Mouse (Mus musculus) stomach, embryonic 16.5 days (tissue): ENCODE data around the gene Cyb5d1. TPM values are rescaled to one million over a fixed set of nuclear protein-coding genes. Genes with fewer than 3 reads are reported as not detected.

Experiments used
- ATAC-seq: fragments of 200-750 bp; cut with Nextera tagmentation; 2 replicates; pipeline ENCODE4 v1.8.0; 2017; ENCODE audit warnings: moderate number of reproducible peaks, moderate TSS enrichment; ENCODE audit not compliant: insufficient read depth, low FRiP score
- H3K27ac ChIP-seq: fragments of 300-500 bp; sonication (generic); 2 replicates; pipeline ENCODE4 v1.5.1; 2014; ENCODE audit warnings: low read length
- H3K27me3 ChIP-seq: fragments of 300-500 bp; sonication (generic); 2 replicates; pipeline ENCODE4 v1.6.1; 2014; ENCODE audit warnings: low read length, control low read depth, mixed read lengths; ENCODE audit not compliant: control insufficient read depth, insufficient read depth
- H3K36me3 ChIP-seq: fragments of 300-500 bp; sonication (generic); 2 replicates; pipeline ENCODE4 v1.6.1; 2014; ENCODE audit warnings: low read length; ENCODE audit not compliant: control insufficient read depth, insufficient read depth
- H3K4me1 ChIP-seq: fragments of 300-500 bp; sonication (generic); 2 replicates; pipeline ENCODE4 v1.6.1; 2014; ENCODE audit warnings: low read length, control low read depth, mixed read lengths; ENCODE audit not compliant: control insufficient read depth, insufficient read depth
- H3K4me2 ChIP-seq: fragments of 300-500 bp; sonication (generic); 2 replicates; pipeline ENCODE4 v1.6.1; 2014; ENCODE audit warnings: low read depth, low read length, mixed read lengths
- H3K4me3 ChIP-seq: fragments of 300-500 bp; sonication (generic); replicated peaks from 2 replicates; pipeline ENCODE4 v1.5.1; 2014; ENCODE audit warnings: mild to moderate bottlenecking, low read length
- H3K9ac ChIP-seq: fragments of 300-500 bp; sonication (generic); 2 replicates; pipeline ENCODE4 v1.6.1; 2014; ENCODE audit warnings: low read length
- H3K9me3 ChIP-seq: fragments of 300-500 bp; sonication (generic); replicated peaks from 2 replicates; pipeline ENCODE4 v1.6.1; 2016; ENCODE audit warnings: low read length, control low read depth; ENCODE audit not compliant: control insufficient read depth
- WGBS: fragments of 180-500 bp; shearing (Covaris S2); extraction: QIAGEN DNeasy Blood & Tissue Kit; methylation state at CpG from one replicate; pipeline ENCODE4 v1.1.7; 2014; 5-methylcytosine and 5-hydroxymethylcytosine counted together
- polyA plus RNA-seq: library from polyadenylated mRNA; unstranded; fragments of >200 nt; fragmentation: Nextera tagmentation; extraction: Ambion mirVana; gene quantifications from 2 replicates; pipeline ENCODE4 v1.2.1, GENCODE M21; 2015

Cyb5d1 gene
- polyA plus RNA-seq, 1 experiment from 2014 or later = 29.4 TPM

- Histone ChIP-seq H3K27ac (peak overlapping the region; percentile 100), H3K27me3 (no peaks in the 10 kb centered on the region), H3K4me1 (peaks cover 58% of the 10 kb centered on the region), H3K9me3 (no peaks in the 10 kb centered on the region), H3K4me3 (peak overlapping the region; percentile 85), H3K36me3 (no peaks in the 10 kb centered on the region), H3K4me2 (peak overlapping the region; percentile 95), H3K9ac (peak overlapping the region; percentile 99)
- WGBS = under 1% methylated on average over 80 of the region's 106 CpGs
- no peak for ATAC-seq
Observed at GRCm38 (mm10) chr11:69368356-69369214, 26.8 kb downstream of the Cyb5d1 start.

GRCm38 (mm10) chr11:69367616-69368355, 27.6 kb downstream of the Cyb5d1 start:
- Histone ChIP-seq H3K4me1 (peaks cover 52% of the 10 kb centered on the region), H3K36me3 (peaks cover 5% of the 10 kb centered on the region; the same call in 1 of the 2 replicates), H3K9ac (peak overlapping the region; percentile 99), H3K4me3 (peak overlapping the region; percentile 85), H3K27ac (peak overlapping the region; percentile 100), H3K9me3 (no peaks in the 10 kb centered on the region), H3K27me3 (no peaks in the 10 kb centered on the region), H3K4me2 (peak overlapping the region; percentile 95)
- under 1% methylated on average over 22 of the region's 22 CpGs for WGBS
- ATAC-seq = no peak

- Histone ChIP-seq H3K4me2 (peak overlapping the region; percentile 95), H3K9ac (peak overlapping the region; percentile 99), H3K4me3 (peak overlapping the region; percentile 85), H3K27me3 (no peaks in the 10 kb centered on the region), H3K4me1 (peaks cover 44% of the 10 kb centered on the region), H3K36me3 (peaks cover 9% of the 10 kb centered on the region; the same call in 1 of the 2 replicates), H3K27ac (peak overlapping the region; percentile 100), H3K9me3 (no peaks in the 10 kb centered on the region)
- under 1% methylated on average over 22 of the region's 22 CpGs for WGBS
- ATAC-seq = no peak
Observed at GRCm38 (mm10) chr11:69366855-69367615, 28.4 kb downstream of the Cyb5d1 start.

- WGBS = under 1% methylated on average over 26 of the region's 26 CpGs
- H3K27ac ChIP-seq = peak overlapping the region; percentile 100
- peak; percentile 87 for ATAC-seq
- H3K4me3 ChIP-seq = peak overlapping the region; percentile 85
- H3K4me1 ChIP-seq = peaks cover 37% of the 10 kb centered on the region
- H3K27me3 ChIP-seq = no peaks in the 10 kb centered on the region
- peak overlapping the region; percentile 84 for H3K9ac ChIP-seq
- peak overlapping the region; percentile 95 for H3K4me2 ChIP-seq
- no peaks in the 10 kb centered on the region for H3K9me3 ChIP-seq
- peaks cover 14% of the 10 kb centered on the region; the same call in 1 of the 2 replicates for H3K36me3 ChIP-seq
Observed at GRCm38 (mm10) chr11:69366157-69366854, 29.1 kb downstream of the Cyb5d1 start.

- peak; percentile 28; the same call in 1 of the 2 replicates for ATAC-seq
- WGBS = 16% methylated on average over 6 of the region's 6 CpGs
- Histone ChIP-seq H3K4me3 (peak overlapping the region; percentile 85), H3K4me2 (peak overlapping the region; percentile 95), H3K9me3 (no peaks in the 10 kb centered on the region), H3K27ac (peak overlapping the region; percentile 100), H3K4me1 (peaks cover 31% of the 10 kb centered on the region), H3K36me3 (peaks cover 19% of the 10 kb centered on the region; the same call in 1 of the 2 replicates), H3K27me3 (no peaks in the 10 kb centered on the region), H3K9ac (peak overlapping the region; percentile 84)
Observed at GRCm38 (mm10) chr11:69365722-69366121, 29.7 kb downstream of the Cyb5d1 start.

- peak overlapping the region; percentile 95 for H3K4me2 ChIP-seq
- peaks cover 27% of the 10 kb centered on the region; the same call in 1 of the 2 replicates for H3K36me3 ChIP-seq
- H3K4me3 ChIP-seq = peak overlapping the region; percentile 85
- peak overlapping the region; percentile 100 for H3K27ac ChIP-seq
- no peaks in the 10 kb centered on the region for H3K27me3 ChIP-seq
- ATAC-seq = peak; percentile 46
- H3K9ac ChIP-seq = peak overlapping the region; percentile 84
- peaks cover 28% of the 10 kb centered on the region for H3K4me1 ChIP-seq
- WGBS = 6% methylated on average over 6 of the region's 6 CpGs
- no peaks in the 10 kb centered on the region for H3K9me3 ChIP-seq
Observed at GRCm38 (mm10) chr11:69364910-69365309, 30.5 kb downstream of the Cyb5d1 start.

GRCm38 (mm10) chr11:69364376-69364775, 31.1 kb downstream of the Cyb5d1 start:
- Histone ChIP-seq H3K36me3 (peaks cover 29% of the 10 kb centered on the region; the same call in 1 of the 2 replicates), H3K4me2 (peak overlapping the region; percentile 95), H3K27me3 (no peaks in the 10 kb centered on the region), H3K4me3 (peak overlapping the region; percentile 85; the same call in 1 of the 2 replicates), H3K4me1 (peaks cover 28% of the 10 kb centered on the region), H3K9ac (peak overlapping the region; percentile 33; the same call in 1 of the 2 replicates), H3K27ac (peak overlapping the region; percentile 100), H3K9me3 (no peaks in the 10 kb centered on the region)
- 35% methylated on average over 8 of the region's 8 CpGs for WGBS
- ATAC-seq = no peak

- Histone ChIP-seq H3K9ac (no peak overlapping the region), H3K4me3 (no peak overlapping the region), H3K4me2 (no peak overlapping the region), H3K36me3 (peaks cover 32% of the 10 kb centered on the region), H3K27ac (no peak overlapping the region), H3K27me3 (no peaks in the 10 kb centered on the region), H3K4me1 (peaks cover 28% of the 10 kb centered on the region), H3K9me3 (no peaks in the 10 kb centered on the region)
- ATAC-seq = no peak
- 72% methylated on average over 2 of the region's 2 CpGs for WGBS
Observed at GRCm38 (mm10) chr11:69362479-69362878, 33.0 kb downstream of the Cyb5d1 start.
